ENCODE assay signal across 9 mouse cellular contexts in genomic region chr19:3669100-3669499, GRCm38 (mm10). TPM values are rescaled to one million over a fixed set of nuclear protein-coding genes. Genes with fewer than 3 reads are reported as not detected.
A peak's percentile ranks its signal among the peaks of the same experiment; 100 is the strongest.
DNase-seq lines count a peak whose midpoint lies in the region; ATAC-seq lines count a peak whose summit lies in the region.
"Had no signal": no experiment of that assay in that cellular context is flagged by ENCODE, and none has a peak within 500 bp of the region (broad histone marks: within the 10 kb centered on the region; RNA-seq: fewer than 3 reads in every experiment).

No protein-coding gene starts in this region.

- no peak overlapping the region for H3K9ac ChIP-seq in forebrain, embryonic 12.5 days
- no peak overlapping the region for H3K9ac ChIP-seq in forebrain, embryonic 13.5 days
- H3K9ac ChIP-seq in heart, embryonic 15.5 days = no peak overlapping the region
- no peak overlapping the region for H3K9ac ChIP-seq in limb, embryonic 11.5 days (ENCODE audit: low read length)
- no peak overlapping the region for H3K9ac ChIP-seq in neural tube, embryonic 15.5 days (replicated peaks)
- H3K9ac ChIP-seq: hindbrain, embryonic 15.5 days had no signal

- H3K9me3 ChIP-seq in forebrain, embryonic 12.5 days = peaks cover 5% of the 10 kb centered on the region; the same call in 1 of the 2 replicates
- peaks cover 12% of the 10 kb centered on the region; the same call in 1 of the 2 replicates for H3K9me3 ChIP-seq in forebrain, embryonic 13.5 days (replicated peaks)
- H3K9me3 ChIP-seq in heart, embryonic 15.5 days (replicated peaks) = no peaks in the 10 kb centered on the region
- 0 out of 2 replicates have a peak, but pooled peaks cover 3% of the 10 kb centered on the region for H3K9me3 ChIP-seq in limb, embryonic 11.5 days (ENCODE audit: control insufficient read depth, low read length)
- no peaks in the 10 kb centered on the region for H3K9me3 ChIP-seq in neural tube, embryonic 15.5 days (replicated peaks)
- H3K9me3 ChIP-seq: hindbrain, embryonic 15.5 days had no signal

- H3K27ac ChIP-seq in forebrain, embryonic 12.5 days = peak overlapping the region; percentile 59; the same call in 1 of the 2 replicates
- no peak overlapping the region for H3K27ac ChIP-seq in forebrain, embryonic 13.5 days
- peak overlapping the region; percentile 60 for H3K27ac ChIP-seq in heart, embryonic 15.5 days
- H3K27ac ChIP-seq in limb, embryonic 11.5 days (replicated peaks; ENCODE audit: low read depth, low read length) = peak overlapping the region; percentile 71
- H3K27ac ChIP-seq in neural tube, embryonic 15.5 days (replicated peaks) = peak overlapping the region; percentile 33; the same call in 1 of the 2 replicates
- H3K27ac ChIP-seq: hindbrain, embryonic 15.5 days had no signal

- H3K4me1 ChIP-seq in forebrain, embryonic 12.5 days = peaks cover 20% of the 10 kb centered on the region
- peaks cover 19% of the 10 kb centered on the region for H3K4me1 ChIP-seq in forebrain, embryonic 13.5 days
- H3K4me1 ChIP-seq in heart, embryonic 15.5 days (replicated peaks) = peaks cover 50% of the 10 kb centered on the region
- peaks cover 46% of the 10 kb centered on the region for H3K4me1 ChIP-seq in limb, embryonic 11.5 days (ENCODE audit: control insufficient read depth, insufficient read depth, low read length)
- peaks cover 21% of the 10 kb centered on the region for H3K4me1 ChIP-seq in neural tube, embryonic 15.5 days

- peak; percentile 76 for DNase-seq in adrenal gland, postnatal 14 days
- peak; percentile 41 for DNase-seq in limb, embryonic 11.5 days (ENCODE audit: low spot score)
- no peak for DNase-seq in cerebellum, adult 9-10 months

- WGBS in forebrain, embryonic 12.5 days = 52% methylated on average over 13 of the region's 13 CpGs
- WGBS in forebrain, embryonic 13.5 days = 55% methylated on average over 13 of the region's 13 CpGs
- 44% methylated on average over 13 of the region's 13 CpGs for WGBS in heart, embryonic 15.5 days
- 68% methylated on average over 13 of the region's 13 CpGs for WGBS in limb, embryonic 11.5 days
- WGBS in neural tube, embryonic 15.5 days = 67% methylated on average over 13 of the region's 13 CpGs

- no peaks in the 10 kb centered on the region for H3K27me3 ChIP-seq in forebrain, embryonic 12.5 days
- H3K27me3 ChIP-seq in forebrain, embryonic 13.5 days = no peaks in the 10 kb centered on the region
- no peaks in the 10 kb centered on the region for H3K27me3 ChIP-seq in heart, embryonic 15.5 days
- H3K27me3 ChIP-seq in limb, embryonic 11.5 days (ENCODE audit: control insufficient read depth, insufficient read depth, low read length) = no peaks in the 10 kb centered on the region
- no peaks in the 10 kb centered on the region for H3K27me3 ChIP-seq in neural tube, embryonic 15.5 days (replicated peaks)
- H3K27me3 ChIP-seq: hindbrain, embryonic 15.5 days had no signal

- peaks cover 7% of the 10 kb centered on the region; the same call in 1 of the 2 replicates for H3K36me3 ChIP-seq in forebrain, embryonic 12.5 days (replicated peaks)
- peaks cover 14% of the 10 kb centered on the region for H3K36me3 ChIP-seq in forebrain, embryonic 13.5 days (ENCODE audit: poor library complexity, severe bottlenecking)
- H3K36me3 ChIP-seq in heart, embryonic 15.5 days = 0 out of 2 replicates have a peak, but pooled peaks cover 7% of the 10 kb centered on the region
- 0 out of 2 replicates have a peak, but pooled peaks cover 4% of the 10 kb centered on the region for H3K36me3 ChIP-seq in limb, embryonic 11.5 days (ENCODE audit: control insufficient read depth, insufficient read depth, low read length)
- no peaks in the 10 kb centered on the region for H3K36me3 ChIP-seq in neural tube, embryonic 15.5 days
- H3K36me3 ChIP-seq: hindbrain, embryonic 15.5 days had no signal

- ATAC-seq in forebrain, embryonic 12.5 days (ENCODE audit: low FRiP score) = no peak
- ATAC-seq in forebrain, embryonic 13.5 days = no peak
- no peak; the same call in 1 of the 2 replicates for ATAC-seq in heart, embryonic 15.5 days (replicated peaks; ENCODE audit: insufficient number of reproducible peaks, insufficient read depth, low FRiP score, low read depth)
- no peak for ATAC-seq in limb, embryonic 11.5 days (ENCODE audit: insufficient number of reproducible peaks, low FRiP score, low TSS enrichment, low read depth)
- ATAC-seq in neural tube, embryonic 15.5 days (ENCODE audit: low FRiP score) = no peak
- no peak; the same call in 1 of the 2 replicates for ATAC-seq in monocyte, adult 5-6 weeks (replicated peaks; ENCODE audit: insufficient number of reproducible peaks, low FRiP score, low TSS enrichment, poor library complexity, severe bottlenecking)

- H3K4me3 ChIP-seq in forebrain, embryonic 12.5 days (replicated peaks) = no peak overlapping the region
- no peak overlapping the region for H3K4me3 ChIP-seq in forebrain, embryonic 13.5 days
- no peak overlapping the region for H3K4me3 ChIP-seq in heart, embryonic 15.5 days
- no peak overlapping the region for H3K4me3 ChIP-seq in limb, embryonic 11.5 days (ENCODE audit: low read depth, low read length)
- no peak overlapping the region for H3K4me3 ChIP-seq in neural tube, embryonic 15.5 days (replicated peaks)
- H3K4me3 ChIP-seq: hindbrain, embryonic 15.5 days had no signal

- H3K4me2 ChIP-seq in forebrain, embryonic 12.5 days = no peak overlapping the region
- H3K4me2 ChIP-seq in forebrain, embryonic 13.5 days = no peak overlapping the region
- peak overlapping the region; percentile 17; the same call in 1 of the 2 replicates for H3K4me2 ChIP-seq in heart, embryonic 15.5 days
- no peak overlapping the region for H3K4me2 ChIP-seq in limb, embryonic 11.5 days (ENCODE audit: low read depth, severe bottlenecking)
- H3K4me2 ChIP-seq in neural tube, embryonic 15.5 days = no peak overlapping the region
- H3K4me2 ChIP-seq: hindbrain, embryonic 15.5 days had no signal

RNA-seq across cellular contexts. Expression of gene Lrp5, which starts 17.3 kb away (rescaled TPM):
- polyA plus RNA-seq in forebrain, embryonic 12.5 days (2016; fragmentation: Nextera tagmentation; extraction: Ambion mirVana) = 2.9 and 3.2 TPM in 2 replicates
- polyA plus RNA-seq in forebrain, embryonic 13.5 days (2015; fragmentation: Nextera tagmentation; extraction: Ambion mirVana) = 2.0 and 2.2 TPM in 2 replicates
- 96.5 and 97.9 TPM in 2 replicates for total RNA-seq in adrenal gland, postnatal 14 days (2021)
- 3.0 and 4.3 TPM in 2 replicates for polyA plus RNA-seq in heart, embryonic 15.5 days (2015; fragmentation: Nextera tagmentation; extraction: Ambion mirVana)
- polyA plus RNA-seq in limb, embryonic 11.5 days (2014; fragmentation: Nextera tagmentation; extraction: Ambion mirVana) = 7.2 and 7.9 TPM in 2 replicates
- polyA plus RNA-seq in neural tube, embryonic 15.5 days (2015; fragmentation: Nextera tagmentation; extraction: Ambion mirVana) = 1.2 and 2.1 TPM in 2 replicates
- 10.1 to 17.6 TPM (median 14.0 TPM) in 3 replicates for total RNA-seq in monocyte, adult 5-6 weeks (2017)

RNA-seq across cellular contexts. Expression of gene 1810055G02Rik, which starts 39.0 kb away (rescaled TPM):
- 35.1 and 40.2 TPM in 2 replicates for polyA plus RNA-seq in forebrain, embryonic 12.5 days (2016; fragmentation: Nextera tagmentation; extraction: Ambion mirVana)
- polyA plus RNA-seq in forebrain, embryonic 13.5 days (2015; fragmentation: Nextera tagmentation; extraction: Ambion mirVana) = 27.8 and 32.6 TPM in 2 replicates
- 29.2 and 33.7 TPM in 2 replicates for total RNA-seq in adrenal gland, postnatal 14 days (2021)
- polyA plus RNA-seq in heart, embryonic 15.5 days (2015; fragmentation: Nextera tagmentation; extraction: Ambion mirVana) = 15.9 and 26.6 TPM in 2 replicates
- 38.3 and 42.9 TPM in 2 replicates for polyA plus RNA-seq in limb, embryonic 11.5 days (2014; fragmentation: Nextera tagmentation; extraction: Ambion mirVana)
- polyA plus RNA-seq in neural tube, embryonic 15.5 days (2015; fragmentation: Nextera tagmentation; extraction: Ambion mirVana) = 35.1 and 36.5 TPM in 2 replicates
- total RNA-seq in monocyte, adult 5-6 weeks (2017) = 3.8 to 9.4 TPM (median 9.1 TPM) in 3 replicates
